Mouse (Mus musculus) hindbrain, embryonic 13.5 days (tissue): ENCODE data around the gene Inpp5d. TPM values are rescaled to one million over a fixed set of nuclear protein-coding genes. Genes with fewer than 3 reads are reported as not detected.

Source experiments
- ATAC-seq: fragments of 200-750 bp; cut with Nextera tagmentation; 2 replicates; pipeline ENCODE4 v1.8.0; 2017; ENCODE audit warnings: moderate TSS enrichment; ENCODE audit not compliant: low FRiP score
- H3K27ac ChIP-seq: fragments of 300-500 bp; sonication (generic); 2 replicates; pipeline ENCODE4 v1.5.1; 2015; ENCODE audit warnings: inconsistent platforms, mild to moderate bottlenecking, moderate library complexity
- H3K27me3 ChIP-seq: fragments of 300-500 bp; sonication (generic); 2 replicates; pipeline ENCODE4 v1.6.1; 2015; ENCODE audit warnings: mild to moderate bottlenecking, inconsistent platforms
- H3K36me3 ChIP-seq: fragments of 300-500 bp; sonication (generic); 2 replicates; pipeline ENCODE4 v1.6.1; 2015; ENCODE audit warnings: mild to moderate bottlenecking, inconsistent platforms
- H3K4me1 ChIP-seq: fragments of 300-500 bp; sonication (generic); replicated peaks from 2 replicates; pipeline ENCODE4 v1.6.1; 2015; ENCODE audit warnings: inconsistent platforms
- H3K4me2 ChIP-seq: fragments of 300-500 bp; sonication (generic); 2 replicates; pipeline ENCODE4 v1.6.1; 2015; ENCODE audit warnings: inconsistent platforms, mild to moderate bottlenecking, moderate library complexity
- H3K4me3 ChIP-seq: fragments of 300-500 bp; sonication (generic); 2 replicates; pipeline ENCODE4 v1.5.1; 2015; ENCODE audit warnings: mild to moderate bottlenecking, inconsistent platforms
- H3K9ac ChIP-seq: fragments of 300-500 bp; sonication (generic); 2 replicates; pipeline ENCODE4 v1.6.1; 2015; ENCODE audit warnings: mild to moderate bottlenecking, inconsistent platforms
- H3K9me3 ChIP-seq: fragments of 300-500 bp; sonication (generic); 2 replicates; pipeline ENCODE4 v1.6.1; 2016; ENCODE audit warnings: inconsistent platforms
- WGBS: fragments of 180-500 bp; shearing (Covaris S2); methylation state at CpG from one replicate; pipeline ENCODE4 v1.1.7; 2015; 5-methylcytosine and 5-hydroxymethylcytosine counted together
- polyA plus RNA-seq: library from polyadenylated mRNA; unstranded; fragments of >200 nt; fragmentation: Nextera tagmentation; extraction: Ambion mirVana; gene quantifications from 2 replicates; pipeline ENCODE4 v1.2.1, GENCODE M21; 2015

The Inpp5d gene
- polyA plus RNA-seq, 1 experiment from 2014 or later, result 4.1 TPM

- Histone ChIP-seq H3K4me1 (no peaks in the 10 kb centered on the region), H3K4me3 (no peak overlapping the region), H3K4me2 (no peak overlapping the region), H3K27ac (no peak overlapping the region), H3K27me3 (no peaks in the 10 kb centered on the region), H3K9me3 (no peaks in the 10 kb centered on the region), H3K9ac (no peak overlapping the region), H3K36me3 (no peaks in the 10 kb centered on the region)
- 82% methylated on average over 1 of the region's 1 CpGs for WGBS
- no peak for ATAC-seq
Measured at GRCm38 (mm10) chr1:87689661-87690341, 69.7 kb downstream of the Inpp5d start.

GRCm38 (mm10) chr1:87696358-87696757 lies 76.2 kb downstream of the Inpp5d start:
- no peaks in the 10 kb centered on the region for H3K36me3 ChIP-seq
- H3K9me3 ChIP-seq, result no peaks in the 10 kb centered on the region
- no peak overlapping the region for H3K9ac ChIP-seq
- H3K4me1 ChIP-seq, result no peaks in the 10 kb centered on the region
- no peak overlapping the region for H3K27ac ChIP-seq
- 62% methylated on average over 5 of the region's 5 CpGs for WGBS
- no peak for ATAC-seq
- no peak overlapping the region for H3K4me3 ChIP-seq
- no peak overlapping the region for H3K4me2 ChIP-seq
- no peaks in the 10 kb centered on the region for H3K27me3 ChIP-seq

GRCm38 (mm10) chr1:87698010-87698409 lies 77.9 kb downstream of the Inpp5d start:
- no peak overlapping the region for H3K27ac ChIP-seq
- no peak overlapping the region for H3K4me3 ChIP-seq
- 91% methylated on average over 6 of the region's 6 CpGs for WGBS
- no peak overlapping the region for H3K4me2 ChIP-seq
- no peak for ATAC-seq
- no peaks in the 10 kb centered on the region for H3K4me1 ChIP-seq
- no peak overlapping the region for H3K9ac ChIP-seq
- H3K36me3 ChIP-seq, result no peaks in the 10 kb centered on the region
- no peaks in the 10 kb centered on the region for H3K27me3 ChIP-seq
- no peaks in the 10 kb centered on the region for H3K9me3 ChIP-seq

GRCm38 (mm10) chr1:87699890-87700448 lies 79.9 kb downstream of the Inpp5d start:
- 79% methylated on average over 5 of the region's 5 CpGs for WGBS
- Histone ChIP-seq H3K9ac (no peak overlapping the region), H3K9me3 (no peaks in the 10 kb centered on the region), H3K27ac (no peak overlapping the region), H3K4me1 (no peaks in the 10 kb centered on the region), H3K4me3 (no peak overlapping the region), H3K4me2 (no peak overlapping the region), H3K27me3 (no peaks in the 10 kb centered on the region), H3K36me3 (no peaks in the 10 kb centered on the region)
- ATAC-seq, result no peak

GRCm38 (mm10) chr1:87704230-87704629 lies 84.1 kb downstream of the Inpp5d start:
- Histone ChIP-seq H3K4me2 (no peak overlapping the region), H3K4me3 (no peak overlapping the region), H3K9ac (no peak overlapping the region), H3K27ac (no peak overlapping the region), H3K36me3 (peaks cover 4% of the 10 kb centered on the region; the same call in 1 of the 2 replicates), H3K27me3 (no peaks in the 10 kb centered on the region), H3K4me1 (no peaks in the 10 kb centered on the region), H3K9me3 (no peaks in the 10 kb centered on the region)
- 86% methylated on average over 2 of the region's 2 CpGs for WGBS
- ATAC-seq, result no peak

GRCm38 (mm10) chr1:87706361-87706760 lies 86.2 kb downstream of the Inpp5d start:
- Histone ChIP-seq H3K4me2 (no peak overlapping the region), H3K4me1 (no peaks in the 10 kb centered on the region; the same call in 1 of the 2 replicates), H3K9me3 (no peaks in the 10 kb centered on the region), H3K36me3 (peaks cover 4% of the 10 kb centered on the region; the same call in 1 of the 2 replicates), H3K27ac (no peak overlapping the region), H3K9ac (no peak overlapping the region), H3K27me3 (no peaks in the 10 kb centered on the region), H3K4me3 (no peak overlapping the region)
- ATAC-seq, result no peak
- 92% methylated on average over 3 of the region's 3 CpGs for WGBS

- no peak for ATAC-seq
- H3K4me2 ChIP-seq, result no peak overlapping the region
- 40% methylated on average over 6 of the region's 6 CpGs for WGBS
Measured at GRCm38 (mm10) chr1:87709020-87709419, 88.9 kb downstream of the Inpp5d start.

GRCm38 (mm10) chr1:87709661-87710270 lies 89.7 kb downstream of the Inpp5d start:
- H3K9ac ChIP-seq, result no peak overlapping the region
- WGBS, result 83% methylated on average over 7 of the region's 7 CpGs
- no peak overlapping the region for H3K4me2 ChIP-seq
- no peaks in the 10 kb centered on the region for H3K27me3 ChIP-seq
- H3K27ac ChIP-seq, result no peak overlapping the region
- no peak for ATAC-seq
- H3K36me3 ChIP-seq, result peaks cover 4% of the 10 kb centered on the region; the same call in 1 of the 2 replicates
- H3K9me3 ChIP-seq, result no peaks in the 10 kb centered on the region
- H3K4me1 ChIP-seq, result no peaks in the 10 kb centered on the region; the same call in 1 of the 2 replicates
- H3K4me3 ChIP-seq, result no peak overlapping the region

More at GRCm38 (mm10) chr1:87709020-87709419, 88.9 kb downstream of the Inpp5d start:
- Histone ChIP-seq H3K27me3 (no peaks in the 10 kb centered on the region), H3K9me3 (no peaks in the 10 kb centered on the region), H3K9ac (no peak overlapping the region), H3K4me3 (no peak overlapping the region), H3K4me1 (no peaks in the 10 kb centered on the region; the same call in 1 of the 2 replicates), H3K27ac (no peak overlapping the region), H3K36me3 (peaks cover 4% of the 10 kb centered on the region; the same call in 1 of the 2 replicates)

- no peak for ATAC-seq
- Histone ChIP-seq H3K4me1 (no peaks in the 10 kb centered on the region; the same call in 1 of the 2 replicates), H3K27ac (no peak overlapping the region), H3K36me3 (peaks cover 4% of the 10 kb centered on the region; the same call in 1 of the 2 replicates), H3K27me3 (no peaks in the 10 kb centered on the region), H3K9ac (no peak overlapping the region), H3K4me2 (no peak overlapping the region), H3K4me3 (no peak overlapping the region), H3K9me3 (no peaks in the 10 kb centered on the region)
- 89% methylated on average over 10 of the region's 10 CpGs for WGBS
Measured at GRCm38 (mm10) chr1:87711938-87712613, 92.0 kb downstream of the Inpp5d start.

GRCm38 (mm10) chr1:87712614-87712971 lies 92.5 kb downstream of the Inpp5d start:
- H3K4me1 ChIP-seq, result no peaks in the 10 kb centered on the region; the same call in 1 of the 2 replicates
- H3K4me3 ChIP-seq, result no peak overlapping the region
- no peaks in the 10 kb centered on the region for H3K27me3 ChIP-seq
- ATAC-seq, result no peak
- peaks cover 4% of the 10 kb centered on the region; the same call in 1 of the 2 replicates for H3K36me3 ChIP-seq
- no peak overlapping the region for H3K9ac ChIP-seq
- WGBS, result 90% methylated on average over 1 of the region's 1 CpGs
- no peaks in the 10 kb centered on the region for H3K9me3 ChIP-seq
- no peak overlapping the region for H3K27ac ChIP-seq
- no peak overlapping the region for H3K4me2 ChIP-seq

GRCm38 (mm10) chr1:87721382-87721781 lies 101.3 kb downstream of the Inpp5d start:
- WGBS, result 31% methylated on average over 8 of the region's 8 CpGs
- Histone ChIP-seq H3K4me1 (no peaks in the 10 kb centered on the region), H3K9me3 (no peaks in the 10 kb centered on the region), H3K27ac (no peak overlapping the region), H3K4me2 (no peak overlapping the region), H3K4me3 (no peak overlapping the region), H3K9ac (no peak overlapping the region), H3K36me3 (no peaks in the 10 kb centered on the region), H3K27me3 (no peaks in the 10 kb centered on the region)
- no peak for ATAC-seq

- ATAC-seq, result no peak
- Histone ChIP-seq H3K4me1 (no peaks in the 10 kb centered on the region), H3K4me2 (no peak overlapping the region), H3K9me3 (no peaks in the 10 kb centered on the region), H3K9ac (no peak overlapping the region), H3K4me3 (no peak overlapping the region), H3K36me3 (no peaks in the 10 kb centered on the region), H3K27ac (no peak overlapping the region), H3K27me3 (no peaks in the 10 kb centered on the region)
- WGBS, result 54% methylated on average over 2 of the region's 2 CpGs
Measured at GRCm38 (mm10) chr1:87722081-87722480, 102.0 kb downstream of the Inpp5d start.
